Comparison of ENCODE assay signal across 7 mouse cellular contexts in the genomic region with DNA sequence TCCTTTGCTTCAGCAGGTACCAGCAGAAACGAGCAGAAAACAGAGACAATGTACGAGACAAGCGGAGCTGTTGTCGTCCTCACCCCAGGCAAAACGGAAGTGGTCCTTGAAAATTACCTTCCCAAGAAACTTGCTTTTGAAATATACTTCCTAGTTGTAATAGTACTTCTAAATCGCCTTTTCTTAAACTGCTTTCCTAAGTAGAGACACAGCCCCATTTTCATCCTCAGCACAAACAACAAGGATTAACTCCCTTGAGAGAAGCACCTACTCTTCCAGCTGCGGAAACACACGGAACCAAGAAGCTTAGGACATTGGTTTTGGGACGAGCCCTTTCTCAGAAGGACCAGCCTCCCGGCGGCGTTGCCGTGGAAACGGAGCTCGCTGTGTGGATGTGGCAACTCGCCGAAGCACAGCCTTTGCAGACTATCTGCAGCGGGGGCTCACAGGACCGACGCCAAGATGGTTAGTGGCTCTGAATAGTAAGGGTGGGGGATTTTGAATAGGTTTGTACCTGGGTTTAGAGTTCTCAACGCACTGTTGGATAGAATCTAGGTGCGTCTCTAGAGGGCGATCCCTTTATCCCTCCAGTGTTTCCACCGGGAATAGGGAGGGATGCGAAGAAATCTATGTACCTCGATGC. TPM values are rescaled to one million over a fixed set of nuclear protein-coding genes. Genes with fewer than 3 reads are reported as not detected.
A peak's percentile ranks its signal among the peaks of the same experiment; 100 is the strongest.
DNase-seq lines count a peak whose midpoint lies in the region; ATAC-seq lines count a peak whose summit lies in the region.

TSS of gene Ttc26 (plus strand) at position 341 of the 643 bp plus-strand sequence.

- peak within 1 kb of the TSS; percentile 63 for H3K4me3 ChIP-seq in embryonic facial prominence, embryonic 11.5 days (ENCODE audit: low read depth, low read length)
- H3K4me3 ChIP-seq in limb, embryonic 10.5 days, result peak within 1 kb of the TSS; percentile 70
- peak within 1 kb of the TSS; percentile 57 for H3K4me3 ChIP-seq in midbrain, embryonic 13.5 days (replicated peaks)

- no peaks in the 10 kb centered on the region for H3K9me3 ChIP-seq in embryonic facial prominence, embryonic 11.5 days (replicated peaks; ENCODE audit: control insufficient read depth, low read length)
- no peaks in the 10 kb centered on the region for H3K9me3 ChIP-seq in limb, embryonic 10.5 days (replicated peaks)
- no peaks in the 10 kb centered on the region for H3K9me3 ChIP-seq in midbrain, embryonic 13.5 days

- peak within 1 kb of the TSS; percentile 68 for H3K4me2 ChIP-seq in embryonic facial prominence, embryonic 11.5 days (ENCODE audit: low read depth, low read length)
- peak within 1 kb of the TSS; percentile 74 for H3K4me2 ChIP-seq in midbrain, embryonic 13.5 days (replicated peaks)

- H3K9ac ChIP-seq in embryonic facial prominence, embryonic 11.5 days (replicated peaks; ENCODE audit: low read length), result peak within 1 kb of the TSS; percentile 68
- peak within 1 kb of the TSS; percentile 68 for H3K9ac ChIP-seq in midbrain, embryonic 13.5 days (replicated peaks)

- H3K27ac ChIP-seq in embryonic facial prominence, embryonic 11.5 days (replicated peaks; ENCODE audit: low read depth, low read length), result peak within 1 kb of the TSS; percentile 28; the same call in 1 of the 2 replicates
- H3K27ac ChIP-seq in limb, embryonic 10.5 days, result peak within 1 kb of the TSS; percentile 92
- peak within 1 kb of the TSS; percentile 59 for H3K27ac ChIP-seq in midbrain, embryonic 13.5 days

- ATAC-seq in embryonic facial prominence, embryonic 11.5 days (replicated peaks; ENCODE audit: insufficient number of reproducible peaks, low FRiP score, low TSS enrichment, low read depth), result 0 out of 2 replicates have a peak, but pooled peaks have one; percentile 72
- ATAC-seq in granulocyte monocyte progenitor cell, adult 5-6 weeks (replicated peaks; ENCODE audit: poor library complexity, severe bottlenecking), result peak; percentile 100
- ATAC-seq in midbrain, embryonic 13.5 days, result peak; percentile 95

- no peaks in the 10 kb centered on the region for H3K36me3 ChIP-seq in embryonic facial prominence, embryonic 11.5 days (replicated peaks; ENCODE audit: control insufficient read depth, insufficient read depth, low read depth, low read length)
- peaks cover 9% of the 10 kb centered on the region for H3K36me3 ChIP-seq in limb, embryonic 10.5 days
- peaks cover 9% of the 10 kb centered on the region for H3K36me3 ChIP-seq in midbrain, embryonic 13.5 days

- DNase-seq in adrenal gland, postnatal 14 days, result peak; percentile 92
- DNase-seq in embryonic facial prominence, embryonic 11.5 days (ENCODE audit: low spot score), result peak; percentile 93
- DNase-seq in kidney, adult 11 months, result peak; percentile 74
- peak; percentile 93 for DNase-seq in limb, embryonic 10.5 days (ENCODE audit: low spot score)
- DNase-seq in spleen, adult 12 weeks (ENCODE audit: low spot score), result peak; percentile 80

- WGBS in embryonic facial prominence, embryonic 11.5 days, result under 1% methylated on average over 26 of the region's 26 CpGs
- under 1% methylated on average over 26 of the region's 26 CpGs for WGBS in limb, embryonic 10.5 days
- WGBS in midbrain, embryonic 13.5 days, result under 1% methylated on average over 26 of the region's 26 CpGs

- H3K27me3 ChIP-seq in embryonic facial prominence, embryonic 11.5 days (ENCODE audit: control insufficient read depth, insufficient read depth, low read length), result no peaks in the 10 kb centered on the region
- H3K27me3 ChIP-seq in limb, embryonic 10.5 days (ENCODE audit: low read depth, poor library complexity, severe bottlenecking), result no peaks in the 10 kb centered on the region
- no peaks in the 10 kb centered on the region for H3K27me3 ChIP-seq in midbrain, embryonic 13.5 days

- H3K4me1 ChIP-seq in embryonic facial prominence, embryonic 11.5 days (ENCODE audit: control insufficient read depth, insufficient read depth, low read length), result no peaks in the 10 kb centered on the region
- peaks cover 10% of the 10 kb centered on the region for H3K4me1 ChIP-seq in limb, embryonic 10.5 days
- peaks cover 12% of the 10 kb centered on the region for H3K4me1 ChIP-seq in midbrain, embryonic 13.5 days (replicated peaks)

RNA-seq across cellular contexts. Expression of gene Ttc26, which starts in this region (rescaled TPM):
- total RNA-seq in adrenal gland, postnatal 14 days (2021), result 1.6 and 3.3 TPM in 2 replicates
- polyA plus RNA-seq in embryonic facial prominence, embryonic 11.5 days (2014; fragmentation: Nextera tagmentation; extraction: Ambion mirVana), result 10.4 and 11.8 TPM in 2 replicates
- 0.79 TPM in 1 of 2 replicates, not detected in the other for total RNA-seq in granulocyte monocyte progenitor cell, adult 5-6 weeks (2014; fragmentation: Nextera tagmentation)
- 0.90 and 1.7 TPM in 2 replicates for total RNA-seq in granulocyte monocyte progenitor cell, adult 5-6 weeks (2017)
- polyA plus RNA-seq in limb, embryonic 10.5 days (2016; fragmentation: Nextera tagmentation; extraction: Ambion mirVana), result 13.3 and 16.1 TPM in 2 replicates
- polyA plus RNA-seq in midbrain, embryonic 13.5 days (2015; fragmentation: Nextera tagmentation; extraction: Ambion mirVana), result 9.9 and 10.1 TPM in 2 replicates

Comparison
In these comparisons a context has a peak if more than half of its experiments do, and no peak if none do; other contexts are left out.
1. Peak in every context shown above with its lines: DNase-seq, ATAC-seq, H3K4me3 ChIP-seq and H3K27ac ChIP-seq.
2. H3K27ac ChIP-seq: peak in every context shown above with its lines; median percentile 92 in limb, embryonic 10.5 days; 59 in midbrain, embryonic 13.5 days; 28 in embryonic facial prominence, embryonic 11.5 days.